Mouse (Mus musculus): ENCODE measurements around the gene Col16a1. TPM values are rescaled to one million over a fixed set of nuclear protein-coding genes. Genes with fewer than 3 reads are reported as not detected.

Col16a1 gene
- polyA plus RNA-seq, 1 experiment from 2014 or later, result 5.6 TPM

- Histone ChIP-seq H3K27me3 (ENCODE audit: control insufficient read depth, insufficient read depth, low read length) (no peaks in the 10 kb centered on the region), H3K4me1 (ENCODE audit: control insufficient read depth, insufficient read depth, low read length) (peaks cover 7% of the 10 kb centered on the region), H3K27ac (replicated peaks; ENCODE audit: low read depth, low read length) (no peak overlapping the region), H3K9me3 (replicated peaks; ENCODE audit: control insufficient read depth, low read length) (no peaks in the 10 kb centered on the region), H3K4me2 (ENCODE audit: low read depth, low read length) (no peak overlapping the region), H3K4me3 (ENCODE audit: low read depth, low read length) (no peak overlapping the region), H3K9ac (replicated peaks; ENCODE audit: low read length) (no peak overlapping the region), H3K36me3 (replicated peaks; ENCODE audit: control insufficient read depth, insufficient read depth, low read depth, low read length) (no peaks in the 10 kb centered on the region)
- WGBS, result 83% methylated on average over 8 of the region's 8 CpGs
- DNase-seq (ENCODE audit: low spot score) (no peak), ATAC-seq (replicated peaks; ENCODE audit: insufficient number of reproducible peaks, low FRiP score, low TSS enrichment, low read depth) (no peak)
Measured at GRCm38 (mm10) chr4:130050056-130050824, 2.6 kb downstream of the Col16a1 start.

GRCm38 (mm10) chr4:130052283-130052682 is 4.6 kb downstream of the Col16a1 start:
- no peaks in the 10 kb centered on the region for H3K36me3 ChIP-seq (replicated peaks; ENCODE audit: control insufficient read depth, insufficient read depth, low read depth, low read length)
- H3K9me3 ChIP-seq (replicated peaks; ENCODE audit: control insufficient read depth, low read length), result no peaks in the 10 kb centered on the region
- WGBS, result 93% methylated on average over 3 of the region's 3 CpGs
- H3K27ac ChIP-seq (replicated peaks; ENCODE audit: low read depth, low read length), result no peak overlapping the region
- ATAC-seq (replicated peaks; ENCODE audit: insufficient number of reproducible peaks, low FRiP score, low TSS enrichment, low read depth), result no peak
- H3K4me2 ChIP-seq (ENCODE audit: low read depth, low read length), result no peak overlapping the region
- no peak overlapping the region for H3K9ac ChIP-seq (replicated peaks; ENCODE audit: low read length)
- H3K4me3 ChIP-seq (ENCODE audit: low read depth, low read length), result no peak overlapping the region
- no peaks in the 10 kb centered on the region for H3K27me3 ChIP-seq (ENCODE audit: control insufficient read depth, insufficient read depth, low read length)
- H3K4me1 ChIP-seq (ENCODE audit: control insufficient read depth, insufficient read depth, low read length), result peaks cover 4% of the 10 kb centered on the region
- DNase-seq (ENCODE audit: low spot score), result no peak

- Histone ChIP-seq H3K4me1 (ENCODE audit: control insufficient read depth, insufficient read depth, low read length) (peaks cover 1% of the 10 kb centered on the region), H3K9me3 (replicated peaks; ENCODE audit: control insufficient read depth, low read length) (no peaks in the 10 kb centered on the region), H3K4me2 (ENCODE audit: low read depth, low read length) (no peak overlapping the region), H3K9ac (replicated peaks; ENCODE audit: low read length) (no peak overlapping the region), H3K27me3 (ENCODE audit: control insufficient read depth, insufficient read depth, low read length) (no peaks in the 10 kb centered on the region), H3K27ac (replicated peaks; ENCODE audit: low read depth, low read length) (no peak overlapping the region), H3K36me3 (replicated peaks; ENCODE audit: control insufficient read depth, insufficient read depth, low read depth, low read length) (no peaks in the 10 kb centered on the region), H3K4me3 (ENCODE audit: low read depth, low read length) (no peak overlapping the region)
- DNase-seq (ENCODE audit: low spot score), result no peak
- 92% methylated on average over 9 of the region's 9 CpGs for WGBS
- no peak for ATAC-seq (replicated peaks; ENCODE audit: insufficient number of reproducible peaks, low FRiP score, low TSS enrichment, low read depth)
Measured at GRCm38 (mm10) chr4:130053111-130053510, 5.5 kb downstream of the Col16a1 start.

GRCm38 (mm10) chr4:130054727-130055126 is 7.1 kb downstream of the Col16a1 start:
- no peak overlapping the region for H3K27ac ChIP-seq (replicated peaks; ENCODE audit: low read depth, low read length)

GRCm38 (mm10) chr4:130055160-130056010 is 7.7 kb downstream of the Col16a1 start:
- Histone ChIP-seq H3K36me3 (replicated peaks; ENCODE audit: control insufficient read depth, insufficient read depth, low read depth, low read length) (no peaks in the 10 kb centered on the region), H3K9me3 (replicated peaks; ENCODE audit: control insufficient read depth, low read length) (no peaks in the 10 kb centered on the region), H3K4me1 (ENCODE audit: control insufficient read depth, insufficient read depth, low read length) (no peaks in the 10 kb centered on the region), H3K4me2 (ENCODE audit: low read depth, low read length) (no peak overlapping the region), H3K27ac (replicated peaks; ENCODE audit: low read depth, low read length) (no peak overlapping the region), H3K27me3 (ENCODE audit: control insufficient read depth, insufficient read depth, low read length) (no peaks in the 10 kb centered on the region), H3K9ac (replicated peaks; ENCODE audit: low read length) (no peak overlapping the region), H3K4me3 (ENCODE audit: low read depth, low read length) (no peak overlapping the region)
- WGBS, result 81% methylated on average over 14 of the region's 14 CpGs
- no peak for ATAC-seq (replicated peaks; ENCODE audit: insufficient number of reproducible peaks, low FRiP score, low TSS enrichment, low read depth)
- no peak for DNase-seq (ENCODE audit: low spot score)

More at GRCm38 (mm10) chr4:130054727-130055126, 7.1 kb downstream of the Col16a1 start:
- WGBS, result 63% methylated on average over 1 of the region's 1 CpGs
- no peaks in the 10 kb centered on the region for H3K27me3 ChIP-seq (ENCODE audit: control insufficient read depth, insufficient read depth, low read length)
- H3K4me1 ChIP-seq (ENCODE audit: control insufficient read depth, insufficient read depth, low read length), result no peaks in the 10 kb centered on the region; the same call in 1 of the 2 replicates
- DNase-seq (ENCODE audit: low spot score), result no peak
- H3K9me3 ChIP-seq (replicated peaks; ENCODE audit: control insufficient read depth, low read length), result no peaks in the 10 kb centered on the region
- no peak overlapping the region for H3K9ac ChIP-seq (replicated peaks; ENCODE audit: low read length)
- no peaks in the 10 kb centered on the region for H3K36me3 ChIP-seq (replicated peaks; ENCODE audit: control insufficient read depth, insufficient read depth, low read depth, low read length)
- ATAC-seq (replicated peaks; ENCODE audit: insufficient number of reproducible peaks, low FRiP score, low TSS enrichment, low read depth), result no peak
- H3K4me2 ChIP-seq (ENCODE audit: low read depth, low read length), result no peak overlapping the region
- no peak overlapping the region for H3K4me3 ChIP-seq (ENCODE audit: low read depth, low read length)

- DNase-seq (ENCODE audit: low spot score) (no peak), ATAC-seq (replicated peaks; ENCODE audit: insufficient number of reproducible peaks, low FRiP score, low TSS enrichment, low read depth) (no peak)
- Histone ChIP-seq H3K9ac (replicated peaks; ENCODE audit: low read length) (no peak overlapping the region), H3K4me3 (ENCODE audit: low read depth, low read length) (no peak overlapping the region), H3K27ac (replicated peaks; ENCODE audit: low read depth, low read length) (no peak overlapping the region), H3K4me2 (ENCODE audit: low read depth, low read length) (no peak overlapping the region), H3K27me3 (ENCODE audit: control insufficient read depth, insufficient read depth, low read length) (no peaks in the 10 kb centered on the region), H3K4me1 (ENCODE audit: control insufficient read depth, insufficient read depth, low read length) (no peaks in the 10 kb centered on the region), H3K36me3 (replicated peaks; ENCODE audit: control insufficient read depth, insufficient read depth, low read depth, low read length) (no peaks in the 10 kb centered on the region), H3K9me3 (replicated peaks; ENCODE audit: control insufficient read depth, low read length) (no peaks in the 10 kb centered on the region)
- 28% methylated on average over 3 of the region's 3 CpGs for WGBS
Measured at GRCm38 (mm10) chr4:130056011-130056322, 8.3 kb downstream of the Col16a1 start.

- ATAC-seq (replicated peaks; ENCODE audit: insufficient number of reproducible peaks, low FRiP score, low TSS enrichment, low read depth) (no peak), DNase-seq (ENCODE audit: low spot score) (no peak)
- Histone ChIP-seq H3K4me2 (ENCODE audit: low read depth, low read length) (no peak overlapping the region), H3K36me3 (replicated peaks; ENCODE audit: control insufficient read depth, insufficient read depth, low read depth, low read length) (no peaks in the 10 kb centered on the region), H3K4me3 (ENCODE audit: low read depth, low read length) (no peak overlapping the region), H3K27me3 (ENCODE audit: control insufficient read depth, insufficient read depth, low read length) (no peaks in the 10 kb centered on the region), H3K9ac (replicated peaks; ENCODE audit: low read length) (no peak overlapping the region), H3K4me1 (ENCODE audit: control insufficient read depth, insufficient read depth, low read length) (no peaks in the 10 kb centered on the region), H3K9me3 (replicated peaks; ENCODE audit: control insufficient read depth, low read length) (no peaks in the 10 kb centered on the region), H3K27ac (replicated peaks; ENCODE audit: low read depth, low read length) (no peak overlapping the region)
- WGBS, result 68% methylated on average over 3 of the region's 3 CpGs
Measured at GRCm38 (mm10) chr4:130056471-130056870, 8.8 kb downstream of the Col16a1 start.

GRCm38 (mm10) chr4:130060937-130061336 is 13.3 kb downstream of the Col16a1 start:
- no peak for ATAC-seq (replicated peaks; ENCODE audit: insufficient number of reproducible peaks, low FRiP score, low TSS enrichment, low read depth)

More at GRCm38 (mm10) chr4:130060937-130061336, 13.3 kb downstream of the Col16a1 start:
- no peak overlapping the region for H3K9ac ChIP-seq (replicated peaks; ENCODE audit: low read length)
- DNase-seq (ENCODE audit: low spot score), result peak; percentile 34
- H3K4me1 ChIP-seq (ENCODE audit: control insufficient read depth, insufficient read depth, low read length), result no peaks in the 10 kb centered on the region
- no peaks in the 10 kb centered on the region for H3K27me3 ChIP-seq (ENCODE audit: control insufficient read depth, insufficient read depth, low read length)
- H3K36me3 ChIP-seq (replicated peaks; ENCODE audit: control insufficient read depth, insufficient read depth, low read depth, low read length), result no peaks in the 10 kb centered on the region
- no peak overlapping the region for H3K4me2 ChIP-seq (ENCODE audit: low read depth, low read length)
- no peaks in the 10 kb centered on the region for H3K9me3 ChIP-seq (replicated peaks; ENCODE audit: control insufficient read depth, low read length)
- H3K4me3 ChIP-seq (ENCODE audit: low read depth, low read length), result no peak overlapping the region
- no peak overlapping the region for H3K27ac ChIP-seq (replicated peaks; ENCODE audit: low read depth, low read length)

Measured in embryonic facial prominence, embryonic 11.5 days (tissue).